Mouse (Mus musculus) c-Kit-positive CD71-negative TER-119-negative erythroid progenitor cells, embryonic 14.5 days (primary cell): ENCODE data around the gene Olfr311.
"Not testable (repeated sequence)": the region's sequence is repeated elsewhere in the genome, so short reads cannot be mapped to it uniquely, and the experiment has no call there.

Experiments
- DNase-seq: peaks from one replicate; pipeline ENCODE4 v3.0.0-alpha.2; 2013; ENCODE audit warnings: low read depth

Olfr311 gene

GRCm38 (mm10) chr11:58838951-58839350 lies at the start of gene Olfr311:
Gene Olfr311 (plus strand): TSS chr11:58839251.
- not testable (repeated sequence) for DNase-seq

GRCm38 (mm10) chr11:58789532-58789931 lies 49.5 kb upstream of the Olfr311 start:
- DNase-seq: no peak

- DNase-seq: no peak
These were observed 49.0 kb upstream of the Olfr311 start for GRCm38 (mm10) chr11:58790053-58790452.

- DNase-seq: no peak
These were observed 48.4 kb upstream of the Olfr311 start for GRCm38 (mm10) chr11:58790646-58791045.

- no peak for DNase-seq
These were observed 43.2 kb upstream of the Olfr311 start for GRCm38 (mm10) chr11:58795856-58796255.

- DNase-seq: no peak
These were observed 42.2 kb upstream of the Olfr311 start for GRCm38 (mm10) chr11:58796850-58797249.

GRCm38 (mm10) chr11:58799747-58800146 lies 39.3 kb upstream of the Olfr311 start:
- no peak for DNase-seq

GRCm38 (mm10) chr11:58801558-58802228 lies 37.4 kb upstream of the Olfr311 start, which contains the start of gene Fam183b:
Gene Fam183b (minus strand): TSS chr11:58801960.
- DNase-seq: no peak

GRCm38 (mm10) chr11:58803871-58804270 lies 35.2 kb upstream of the Olfr311 start:
- no peak for DNase-seq

GRCm38 (mm10) chr11:58804393-58804792 lies 34.7 kb upstream of the Olfr311 start:
- no peak for DNase-seq

- DNase-seq: no peak
These were observed 27.1 kb upstream of the Olfr311 start for GRCm38 (mm10) chr11:58812001-58812400.

GRCm38 (mm10) chr11:58814700-58815099 lies 24.4 kb upstream of the Olfr311 start, which contains the start of gene Olfr313:
Gene Olfr313 (plus strand): TSS chr11:58815000.
- not testable (repeated sequence) for DNase-seq

- no peak for DNase-seq
These were observed 23.4 kb upstream of the Olfr311 start for GRCm38 (mm10) chr11:58815676-58816075.

GRCm38 (mm10) chr11:58828937-58829336 lies 10.1 kb upstream of the Olfr311 start, which contains the start of gene Olfr312:
Gene Olfr312 (plus strand): TSS chr11:58829237.
- not testable (repeated sequence) for DNase-seq

- DNase-seq: no peak
These were observed 9.3 kb upstream of the Olfr311 start for GRCm38 (mm10) chr11:58829764-58830163.

GRCm38 (mm10) chr11:58832541-58832940 lies 6.5 kb upstream of the Olfr311 start:
- DNase-seq: not testable (repeated sequence)

- peak; percentile 98 for DNase-seq
These were observed 7.9 kb downstream of the Olfr311 start, which contains the start of gene Gm12258 for GRCm38 (mm10) chr11:58846919-58847461. Gene Gm12258 (plus strand): TSS chr11:58847158.

GRCm38 (mm10) chr11:58847636-58848035 lies 8.6 kb downstream of the Olfr311 start:
- DNase-seq: no peak

- no peak for DNase-seq
These were observed 10.7 kb downstream of the Olfr311 start for GRCm38 (mm10) chr11:58849731-58850130.

- no peak for DNase-seq
These were observed 21.7 kb downstream of the Olfr311 start for GRCm38 (mm10) chr11:58860744-58861143.

- DNase-seq: peak; percentile 64
These were observed 28.2 kb downstream of the Olfr311 start, which contains the start of gene 2810021J22Rik for GRCm38 (mm10) chr11:58867039-58867953. Gene 2810021J22Rik (plus strand): TSS chr11:58867216.

GRCm38 (mm10) chr11:58867954-58868330 lies 28.9 kb downstream of the Olfr311 start:
- DNase-seq: no peak
